8 mouse cellular contexts compared by ENCODE assay signal in genomic region chr11:115276780-115277603, GRCm38 (mm10). TPM values are rescaled to one million over a fixed set of nuclear protein-coding genes. Genes with fewer than 3 reads are reported as not detected.
DNase-seq lines count a peak whose midpoint lies in the region; ATAC-seq and TF ChIP-seq lines count a peak whose summit lies in the region.

Gene Fdxr (minus strand): TSS chr11:115277050.

- DNase-seq in ES-E14 (ENCODE audit: low read depth, low spot score) = peak; percentile 100
- DNase-seq in cerebellum, adult 11-12 months = peak; percentile 97
- peak; percentile 98 for DNase-seq in heart, postnatal 25 days (ENCODE audit: low spot score)
- peak; percentile 93 to 100 for DNase-seq in layer of hippocampus, adult 18-20 months (ENCODE audit: low spot score in 2 of 2)
- DNase-seq in lung, adult 2 months = peak; percentile 96
- peak; percentile 97 to 99 for DNase-seq in thymus, adult 18-20 months

- no peak for TF ChIP-seq CTCF in lung, adult 2 months (IDR thresholded peaks at IDR 0.05; ENCODE audit: insufficient read depth, low read length)

- peaks cover 2% of the 10 kb centered on the region in 2 experiments; a peak in 3 of 4 replicates for H3K4me1 ChIP-seq in ES-E14 (ENCODE audit: control insufficient read depth in 2 of 2, insufficient read depth in 2 of 2, low read length in 2 of 2, poor library complexity in 1 of 2)
- H3K4me1 ChIP-seq in forebrain, embryonic 15.5 days = peaks cover 26% of the 10 kb centered on the region
- peaks cover 7% of the 10 kb centered on the region; the same call in 1 of the 2 replicates for H3K4me1 ChIP-seq in lung, adult 2 months (ENCODE audit: control insufficient read depth, insufficient read depth, low read length)

- H3K4me2 ChIP-seq in forebrain, embryonic 15.5 days (replicated peaks) = peak within 1 kb of the TSS; percentile 82

- H3K27ac ChIP-seq in ES-E14 (ENCODE audit: insufficient read depth, low read depth, low read length, poor library complexity, severe bottlenecking) = no peak within 1 kb of the TSS; the same call in 1 of the 2 replicates
- H3K27ac ChIP-seq in forebrain, embryonic 15.5 days (replicated peaks) = peak within 1 kb of the TSS; percentile 91

- peak within 1 kb of the TSS; percentile 79 for H3K9ac ChIP-seq in ES-E14 (ENCODE audit: insufficient read depth, low read depth, low read length, poor library complexity, severe bottlenecking)
- H3K9ac ChIP-seq in forebrain, embryonic 15.5 days (replicated peaks) = peak within 1 kb of the TSS; percentile 75

- peak; percentile 98 for TF ChIP-seq POLR2A in lung, adult 2 months (IDR thresholded peaks at IDR 0.05; ENCODE audit: borderline replicate concordance, extremely low read depth, low read depth, low read length)

- WGBS in forebrain, embryonic 15.5 days = under 1% methylated on average over 42 of the region's 42 CpGs
- WGBS in lung, adult 2 months = under 1% methylated on average over 42 of the region's 42 CpGs

- no peaks in the 10 kb centered on the region for H3K9me3 ChIP-seq in ES-E14 (ENCODE audit: control insufficient read depth, insufficient read depth, low read depth, low read length)
- no peaks in the 10 kb centered on the region for H3K9me3 ChIP-seq in forebrain, embryonic 15.5 days

- intact Hi-C loops in heart, postnatal 25 days (cut with DNase I) = no loop called here

- in situ Hi-C loops in ES-E14 (cut with MboI; ENCODE audit: low sequenced_read_pairs in 2 of 2, unreplicated experiment in 2 of 2) = no loop called here

- no peaks in the 10 kb centered on the region for H3K36me3 ChIP-seq in ES-E14 (ENCODE audit: control insufficient read depth, insufficient read depth, low read length, poor library complexity, severe bottlenecking)
- no peaks in the 10 kb centered on the region for H3K36me3 ChIP-seq in forebrain, embryonic 15.5 days

- ATAC-seq in forebrain, embryonic 15.5 days (replicated peaks) = peak; percentile 97
- peak; percentile 85 for ATAC-seq in neutrophil, adult 5-6 weeks (ENCODE audit: extremely low read depth, insufficient number of reproducible peaks, low FRiP score, poor library complexity, severe bottlenecking)

- no peaks in the 10 kb centered on the region for H3K27me3 ChIP-seq in forebrain, embryonic 15.5 days

- peak within 1 kb of the TSS; percentile 77 to 96 for H3K4me3 ChIP-seq in ES-E14 (ENCODE audit: insufficient read depth in 1 of 2, low read depth in 1 of 2, low read length in 2 of 2, poor library complexity in 1 of 2, severe bottlenecking in 1 of 2)
- H3K4me3 ChIP-seq in forebrain, embryonic 15.5 days = peak within 1 kb of the TSS; percentile 72
- H3K4me3 ChIP-seq in lung, adult 2 months (replicated peaks; ENCODE audit: extremely low read depth, low read depth, low read length) = peak within 1 kb of the TSS; percentile 87

TF ChIP-seq in ES-E14, 5 proteins besides CTCF, POLR2A, EP300 and RAD21:
- TF ChIP-seq ZC3H11A (IDR thresholded peaks at IDR 0.05; ENCODE audit: borderline replicate concordance, low read depth, low read length) = peak; percentile 7; the same call in 1 of the 2 replicates
- peak; percentile 46; the same call in 1 of the 2 replicates for TF ChIP-seq HCFC1 (IDR thresholded peaks at IDR 0.05; ENCODE audit: borderline replicate concordance, insufficient read depth, low read length)
- TF ChIP-seq CHD2 (IDR thresholded peaks at IDR 0.05; ENCODE audit: low read depth, low read length) = peak; percentile 83
- no peak for TF ChIP-seq MAFK (IDR thresholded peaks at IDR 0.05; ENCODE audit: insufficient read depth, low read depth, low read length)
- no peak for TF ChIP-seq ZNF384 (IDR thresholded peaks at IDR 0.05; ENCODE audit: low read depth, low read length)

RNA-seq across cellular contexts. Expression of gene Fdxr, which starts in this region (rescaled TPM):
- total RNA-seq in ES-E14 (2012; rRNA removed) = 12.1 and 21.0 TPM in 2 replicates
- 23.9 and 24.0 TPM in 2 replicates for polyA plus RNA-seq in forebrain, embryonic 15.5 days (2015; fragmentation: Nextera tagmentation; extraction: Ambion mirVana)
- 1 to 10 TPM; 7.9 to 8.2 TPM for total RNA-seq in heart, postnatal 25 days (2021)
- total RNA-seq in layer of hippocampus, adult 18-20 months (2021) = 10 to 100 TPM; 19.0 to 19.9 TPM
- polyA plus RNA-seq in lung, adult 2 months (2012; rRNA removed) = 11.1 and 13.0 TPM in 2 replicates
- total RNA-seq in neutrophil, adult 5-6 weeks (2017) = 12.2 and 13.0 TPM in 2 replicates
